ENCODE assay signal across 8 mouse cellular contexts in the genomic region with DNA sequence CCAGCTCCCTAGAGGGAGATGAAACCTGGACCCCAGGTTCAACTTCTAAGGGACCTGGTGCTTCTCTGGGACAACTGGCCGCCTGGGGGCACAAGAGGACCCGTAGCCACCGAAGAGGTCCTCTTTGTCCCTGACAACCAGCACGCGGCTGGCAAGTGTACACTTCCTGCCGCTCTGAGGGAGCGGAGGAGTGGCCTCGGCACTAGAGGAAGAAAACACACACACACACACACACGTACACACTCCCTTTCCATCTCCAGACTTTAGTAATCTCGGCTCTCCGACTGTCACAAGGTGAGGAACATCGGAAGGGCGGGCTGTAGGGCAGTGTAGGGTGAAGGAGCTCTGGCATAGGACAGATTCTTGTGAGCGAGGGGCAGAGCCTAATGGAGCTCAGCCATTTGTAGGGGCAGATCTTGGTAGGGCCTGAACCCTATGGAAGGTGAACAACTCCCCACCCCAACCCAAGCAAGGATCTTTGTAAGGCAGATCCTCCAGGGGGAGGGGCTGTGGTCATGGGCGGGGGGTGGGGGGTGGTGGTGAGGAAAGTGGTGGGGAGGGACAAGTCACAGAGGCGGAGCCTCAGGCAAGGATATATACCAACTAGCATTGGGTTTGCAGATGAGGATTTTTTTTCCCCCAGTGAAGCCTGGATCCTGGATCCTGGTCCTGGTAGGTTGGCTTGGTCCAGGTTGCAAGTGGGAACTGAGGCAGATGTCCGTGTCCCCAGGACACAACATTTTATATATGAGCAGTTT. TPM values are rescaled to one million over a fixed set of nuclear protein-coding genes. Genes with fewer than 3 reads are reported as not detected.
DNase-seq lines count a peak whose midpoint lies in the region; ATAC-seq lines count a peak whose summit lies in the region.

No protein-coding gene starts in this region.

- peak; percentile 87 for DNase-seq in R1 (ENCODE audit: low read depth, low spot score)
- DNase-seq in cerebellum, postnatal 14 days, result peak; percentile 80 to 87
- DNase-seq in frontal cortex, postnatal 14 days (ENCODE audit: low spot score in 2 of 2), result peak; percentile 51 to 55
- peak; percentile 72 for DNase-seq in hindbrain, embryonic 14.5 days (ENCODE audit: low spot score)
- DNase-seq in left cerebral cortex, postnatal 10 days (ENCODE audit: extremely low spot score in 1 of 2, low spot score in 2 of 2), result peak; percentile 57 to 91
- peak; percentile 79 to 82 for DNase-seq in right cerebral cortex, postnatal 10 days (ENCODE audit: low spot score in 2 of 2)
- peak; percentile 86 for DNase-seq in urinary bladder, postnatal 14 days (ENCODE audit: low spot score)

- no peaks in the 10 kb centered on the region for H3K9me3 ChIP-seq in hindbrain, embryonic 14.5 days (ENCODE audit: control insufficient read depth, low read length)

- intact Hi-C loops in left cerebral cortex, postnatal 10 days (cut with DNase I), result no loop called here

- peak overlapping the region; percentile 28 for H3K4me3 ChIP-seq in hindbrain, embryonic 14.5 days (replicated peaks; ENCODE audit: low read length)

- peak; percentile 82 for ATAC-seq in hindbrain, embryonic 14.5 days (ENCODE audit: low FRiP score)
- ATAC-seq in megakaryocyte progenitor cell, adult 5-6 weeks (replicated peaks; ENCODE audit: poor library complexity), result peak; percentile 94

- H3K27ac ChIP-seq in hindbrain, embryonic 14.5 days, result peak overlapping the region; percentile 57; the same call in 1 of the 2 replicates

- H3K9ac ChIP-seq in hindbrain, embryonic 14.5 days, result peak overlapping the region; percentile 50

- H3K4me2 ChIP-seq in hindbrain, embryonic 14.5 days (replicated peaks), result peak overlapping the region; percentile 56

- no peaks in the 10 kb centered on the region for H3K27me3 ChIP-seq in hindbrain, embryonic 14.5 days (ENCODE audit: control insufficient read depth, insufficient read depth, low read length)

- peaks cover 9% of the 10 kb centered on the region; the same call in 1 of the 2 replicates for H3K4me1 ChIP-seq in hindbrain, embryonic 14.5 days (replicated peaks; ENCODE audit: control insufficient read depth, insufficient read depth, low read length)

- H3K36me3 ChIP-seq in hindbrain, embryonic 14.5 days (replicated peaks; ENCODE audit: control insufficient read depth, insufficient read depth), result no peaks in the 10 kb centered on the region

- 9% methylated on average over 17 of the region's 17 CpGs for WGBS in hindbrain, embryonic 14.5 days

RNA-seq across cellular contexts. Expression of gene Stk25, which starts 10.5 kb away (rescaled TPM):
- polyA plus RNA-seq in hindbrain, embryonic 14.5 days (2014; fragmentation: Nextera tagmentation; extraction: Ambion mirVana), result 354 and 373 TPM in 2 replicates
- 100 to 1,000 TPM; 390 TPM for total RNA-seq in left cerebral cortex, postnatal 10 days (2021)
- total RNA-seq in megakaryocyte progenitor cell, adult 5-6 weeks (2015), result 23.4 and 28.8 TPM in 2 replicates
- total RNA-seq in megakaryocyte progenitor cell, adult 5-6 weeks (2017), result 28.6 and 47.7 TPM in 2 replicates

RNA-seq across cellular contexts. Expression of gene Bok, which starts 16.5 kb away (rescaled TPM):
- 79.8 and 82.4 TPM in 2 replicates for polyA plus RNA-seq in hindbrain, embryonic 14.5 days (2014; fragmentation: Nextera tagmentation; extraction: Ambion mirVana)
- total RNA-seq in left cerebral cortex, postnatal 10 days (2021), result 10 to 100 TPM; 25.0 to 26.6 TPM
- 0.17 TPM in 1 of 2 replicates, not detected in the other for total RNA-seq in megakaryocyte progenitor cell, adult 5-6 weeks (2015)
- total RNA-seq in megakaryocyte progenitor cell, adult 5-6 weeks (2017), result 0.92 TPM in 1 of 2 replicates, not detected in the other

Comparison
In these comparisons a context has a peak if more than half of its experiments do, and no peak if none do; other contexts are left out.
1. Peak in every context shown above with its lines: DNase-seq, ATAC-seq, H3K4me3 ChIP-seq and H3K27ac ChIP-seq.
2. RNA of gene Stk25, which starts 10.5 kb away (total RNA-seq): 390 TPM in left cerebral cortex, postnatal 10 days; 23.4 to 47.7 TPM in megakaryocyte progenitor cell, adult 5-6 weeks; every median in the first group is over 4 times any median in the second.
3. RNA of gene Bok, which starts 16.5 kb away (total RNA-seq): 25.0 to 26.6 TPM in left cerebral cortex, postnatal 10 days; 0.17 to 0.92 TPM in megakaryocyte progenitor cell, adult 5-6 weeks; every median in the first group is over 10 times any median in the second.